Mouse (Mus musculus) G1E (cell line): ENCODE measurements around the gene Mrap2.

Source experiments
- CTCF ChIP-seq: IDR thresholded peaks from 2 replicates; pipeline ENCODE4 v1.5.1; 2012; ENCODE audit warnings: low read depth, low read length, inconsistent platforms, mixed read lengths
- GATA1 ChIP-seq: IDR thresholded peaks from 2 replicates; pipeline ENCODE4 v1.6.1; 2012; ENCODE audit warnings: borderline replicate concordance, low read length, inconsistent platforms, mixed read lengths
- GATA2 ChIP-seq: IDR thresholded peaks from 2 replicates; pipeline ENCODE4 v1.6.1; 2012; ENCODE audit warnings: low read depth, low read length, inconsistent platforms, borderline replicate concordance
- TAL1 ChIP-seq: conservative IDR thresholded peaks from 2 replicates; pipeline ENCODE4 v1.6.1; 2012; ENCODE audit warnings: low read depth, low read length, inconsistent platforms, mixed read lengths

DNA sequence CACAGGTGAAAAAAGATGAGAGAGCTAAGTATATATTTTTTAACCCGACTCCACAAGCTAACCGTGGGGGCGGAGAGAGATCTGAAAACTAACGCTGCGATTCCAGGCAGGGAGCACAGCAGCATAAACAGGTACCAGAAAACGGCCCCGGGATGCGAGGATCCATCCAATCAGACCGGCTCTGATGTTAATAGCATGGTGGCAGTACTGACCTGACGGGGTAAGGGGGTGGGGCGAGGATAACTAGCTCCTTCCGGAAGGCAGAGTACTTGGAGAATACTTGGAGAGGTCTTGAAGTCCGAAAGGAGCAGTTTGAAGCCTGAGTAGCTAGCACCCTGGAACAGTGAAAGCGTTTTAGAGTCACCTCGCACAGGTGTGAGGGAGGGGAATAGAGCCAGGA lies 1.1 kb downstream of the Mrap2 start:
- no peak for TF ChIP-seq CTCF
- no peak for TF ChIP-seq GATA1
- TF ChIP-seq TAL1 = no peak
- TF ChIP-seq GATA2 = no peak
